Mouse (Mus musculus) liver, postnatal 0 days (tissue): ENCODE measurements at regions not wholly inside any gene's neighbourhood (a gene's known extent, or its start where the extent isn't known, plus 50 kb on each side); places are given as distances from the start of the nearest gene placed in this dataset.

Source experiments
- ATAC-seq: fragments of 200-750 bp; cut with Nextera tagmentation; 2 replicates; pipeline ENCODE4 v1.8.0; 2017; ENCODE audit warnings: mild to moderate bottlenecking, moderate library complexity
- DNase-seq: peaks from one replicate; pipeline ENCODE4 v3.0.0-alpha.2; 2016
- H3K27ac ChIP-seq: fragments of 300-500 bp; sonication (generic); 2 replicates; pipeline ENCODE4 v1.5.1; 2014; ENCODE audit warnings: antibody characterized with exemption, moderate library complexity, mild to moderate bottlenecking, low read depth
- H3K27me3 ChIP-seq: fragments of 300-500 bp; sonication (generic); 2 replicates; pipeline ENCODE4 v1.6.1; 2014; ENCODE audit warnings: low read length, control low read depth, mixed read lengths; ENCODE audit not compliant: insufficient read depth
- H3K36me3 ChIP-seq: fragments of 300-500 bp; sonication (generic); replicated peaks from 2 replicates; pipeline ENCODE4 v1.6.1; 2014; ENCODE audit warnings: mild to moderate bottlenecking, control low read depth, low read length, moderate library complexity, mixed read lengths; ENCODE audit not compliant: insufficient read depth
- H3K4me1 ChIP-seq: fragments of 300-500 bp; sonication (generic); 2 replicates; pipeline ENCODE4 v1.6.1; 2014; ENCODE audit warnings: antibody characterized with exemption, mild to moderate bottlenecking, control low read depth; ENCODE audit not compliant: insufficient read depth
- H3K4me2 ChIP-seq: fragments of 300-500 bp; sonication (generic); 2 replicates; pipeline ENCODE4 v1.6.1; 2014; ENCODE audit warnings: low read depth, mild to moderate bottlenecking, low read length, moderate library complexity, mixed read lengths
- H3K4me3 ChIP-seq: fragments of 300-500 bp; sonication (generic); 2 replicates; pipeline ENCODE4 v1.5.1; 2014; ENCODE audit warnings: low read depth, low read length
- H3K9ac ChIP-seq: fragments of 300-500 bp; sonication (generic); replicated peaks from 2 replicates; pipeline ENCODE4 v1.6.1; 2014; ENCODE audit warnings: mild to moderate bottlenecking, moderate library complexity
- H3K9me3 ChIP-seq: fragments of 300-500 bp; sonication (generic); 2 replicates; pipeline ENCODE4 v1.6.1; 2016; ENCODE audit warnings: mild to moderate bottlenecking, control low read depth, low read length, mixed read lengths
- CTCF ChIP-seq: sonication (generic); IDR thresholded peaks from 2 replicates; pipeline ENCODE4 v1.5.1; 2016; ENCODE audit warnings: antibody characterized with exemption, low read depth
- EP300 ChIP-seq: IDR thresholded peaks from 2 replicates; pipeline ENCODE4 v1.6.1; 2016; ENCODE audit warnings: antibody characterized with exemption, low read depth, mild to moderate bottlenecking
- WGBS: fragments of 180-500 bp; shearing (Covaris S2); extraction: QIAGEN DNeasy Blood & Tissue Kit; methylation state at CpG from one replicate; pipeline ENCODE4 v1.1.7; 2014; ENCODE audit not compliant: insufficient replicate concordance; 5-methylcytosine and 5-hydroxymethylcytosine counted together

DNA sequence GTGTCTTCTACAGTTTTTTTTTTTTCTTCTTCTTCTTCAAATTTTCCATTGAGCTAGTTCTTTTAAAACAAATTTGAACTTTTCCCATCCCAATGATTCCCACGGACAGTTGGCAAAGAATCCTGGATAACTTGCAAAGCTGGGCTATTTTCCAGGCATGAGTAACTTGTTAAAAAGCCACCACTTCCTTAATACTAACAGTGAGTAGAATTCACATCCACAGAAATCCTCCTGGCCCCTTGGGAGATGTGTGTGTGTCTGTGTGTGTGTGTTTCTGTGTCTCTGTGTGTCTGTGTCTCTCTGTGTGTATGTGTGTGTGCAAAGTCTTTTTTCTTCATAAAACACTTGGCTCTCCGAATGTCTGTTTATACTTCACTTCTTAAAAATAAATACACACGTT, 259.0 kb downstream of the Gm10295 start:
- Histone ChIP-seq H3K27me3 (no peaks in the 10 kb centered on the region), H3K27ac (0 out of 2 replicates have a peak overlapping the region, but pooled peaks have one; percentile 12), H3K9ac (no peak overlapping the region), H3K9me3 (no peaks in the 10 kb centered on the region), H3K4me2 (no peak overlapping the region), H3K4me3 (no peak overlapping the region), H3K36me3 (no peaks in the 10 kb centered on the region), H3K4me1 (no peaks in the 10 kb centered on the region)
- DNase-seq, result no peak
- no peak for ATAC-seq
- 54% methylated on average over 3 of the region's 3 CpGs for WGBS
- TF ChIP-seq CTCF (no peak), EP300 (no peak)

DNA sequence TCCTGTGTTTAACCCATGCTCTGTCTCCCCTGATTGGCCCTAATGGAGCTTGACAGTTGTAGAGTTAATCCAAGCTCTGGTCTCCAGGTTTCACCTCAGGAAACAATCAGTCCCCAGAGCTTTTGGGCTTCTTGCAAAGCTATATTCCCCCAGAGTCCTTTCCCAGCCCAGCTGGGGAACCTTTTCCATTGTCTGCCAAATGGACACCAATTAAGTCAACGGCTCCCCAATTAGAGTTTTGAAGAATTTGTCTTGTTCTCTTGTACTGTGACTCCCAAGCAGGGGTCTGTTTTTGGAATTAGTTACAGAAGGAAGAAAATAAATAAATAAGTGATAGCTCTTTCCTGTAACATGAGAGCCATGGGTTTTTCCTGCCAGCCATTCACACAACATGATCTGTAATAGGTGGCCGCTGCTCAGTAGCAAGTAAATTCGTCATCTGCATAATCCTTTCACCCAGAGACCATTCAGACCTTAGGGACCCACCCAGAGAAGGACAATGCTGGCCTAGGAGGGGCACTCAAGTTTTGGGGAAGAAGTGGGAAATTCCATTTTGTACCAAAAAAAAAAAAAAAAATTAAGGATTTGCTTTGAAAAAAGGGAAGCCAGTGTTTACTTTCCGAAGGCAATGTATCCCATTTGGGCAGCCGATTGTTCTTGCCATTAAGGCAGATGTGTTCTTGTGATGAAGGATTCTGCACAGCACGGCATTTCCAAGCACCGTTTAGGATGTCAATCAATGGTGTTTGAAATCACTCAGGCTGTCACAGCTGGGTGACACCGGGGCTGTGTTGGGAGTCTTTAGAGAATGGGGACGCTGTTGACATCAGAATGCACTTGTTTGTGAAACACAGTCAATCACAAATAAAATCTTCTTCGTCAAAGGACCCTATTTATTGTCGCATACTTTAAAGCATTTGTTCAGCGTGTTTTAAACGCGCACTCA, 286.6 kb downstream of the Gm10295 start:
- H3K4me3 ChIP-seq, result no peak overlapping the region
- H3K4me1 ChIP-seq, result no peaks in the 10 kb centered on the region
- DNase-seq (no peak), ATAC-seq (no peak)
- no peak overlapping the region for H3K9ac ChIP-seq
- 32% methylated on average over 14 of the region's 14 CpGs for WGBS
- H3K4me2 ChIP-seq, result no peak overlapping the region
- TF ChIP-seq CTCF, result no peak
- no peak for TF ChIP-seq EP300
- no peaks in the 10 kb centered on the region for H3K9me3 ChIP-seq
- H3K27me3 ChIP-seq, result no peaks in the 10 kb centered on the region
- no peaks in the 10 kb centered on the region for H3K36me3 ChIP-seq
- no peak overlapping the region for H3K27ac ChIP-seq

DNA sequence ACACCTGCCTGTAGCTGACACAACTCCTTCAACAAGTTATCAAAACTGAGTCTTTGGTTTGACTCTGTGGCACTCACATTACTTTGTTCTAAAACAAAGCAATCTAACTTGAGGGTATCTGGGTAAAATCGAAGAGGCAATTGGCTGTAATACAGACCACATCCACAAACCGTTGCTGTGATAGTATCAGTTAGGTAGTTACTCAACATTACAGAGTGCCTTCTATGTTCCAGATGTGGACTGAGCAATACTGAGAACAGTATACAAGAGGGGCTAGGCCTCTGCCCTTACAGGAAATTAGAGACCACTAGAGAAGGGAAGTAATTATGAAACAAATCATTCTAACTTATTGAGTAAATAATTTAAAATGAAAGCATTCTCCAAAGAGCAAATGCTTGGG, 300.5 kb downstream of the Gm10295 start:
- DNase-seq (no peak), ATAC-seq (no peak)
- H3K9me3 ChIP-seq, result no peaks in the 10 kb centered on the region
- no peak for TF ChIP-seq CTCF
- TF ChIP-seq EP300, result no peak
- no peak overlapping the region for H3K4me3 ChIP-seq
- H3K4me2 ChIP-seq, result no peak overlapping the region
- no peaks in the 10 kb centered on the region for H3K27me3 ChIP-seq
- no peaks in the 10 kb centered on the region for H3K4me1 ChIP-seq
- WGBS, result 50% methylated on average over 2 of the region's 2 CpGs
- H3K36me3 ChIP-seq, result no peaks in the 10 kb centered on the region
- H3K27ac ChIP-seq, result no peak overlapping the region
- H3K9ac ChIP-seq, result no peak overlapping the region

DNA sequence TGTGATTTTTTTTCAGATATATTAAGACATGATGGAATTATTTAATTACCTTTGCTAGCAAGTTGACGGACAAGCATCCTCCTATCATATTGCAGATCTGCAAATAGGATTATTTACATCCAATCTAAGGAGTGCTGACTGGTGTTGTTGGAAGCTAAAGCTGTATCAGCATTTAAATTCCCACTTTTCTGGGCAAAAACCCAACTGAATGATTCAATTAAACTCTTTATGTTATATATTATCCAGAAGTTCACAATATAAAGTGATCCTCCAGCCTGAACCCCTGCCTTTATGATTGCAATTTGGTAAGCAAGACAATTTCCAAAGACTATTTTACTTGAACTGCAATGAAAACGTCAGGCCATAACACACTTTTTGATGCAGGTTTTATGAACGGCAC, 304.1 kb downstream of the Gm10295 start:
- Histone ChIP-seq H3K27ac (no peak overlapping the region), H3K4me3 (no peak overlapping the region), H3K27me3 (no peaks in the 10 kb centered on the region), H3K9ac (no peak overlapping the region), H3K36me3 (no peaks in the 10 kb centered on the region), H3K4me1 (no peaks in the 10 kb centered on the region), H3K9me3 (no peaks in the 10 kb centered on the region), H3K4me2 (no peak overlapping the region)
- TF ChIP-seq CTCF (no peak), EP300 (no peak)
- DNase-seq, result no peak
- no peak for ATAC-seq
- WGBS, result 73% methylated on average over 3 of the region's 3 CpGs

DNA sequence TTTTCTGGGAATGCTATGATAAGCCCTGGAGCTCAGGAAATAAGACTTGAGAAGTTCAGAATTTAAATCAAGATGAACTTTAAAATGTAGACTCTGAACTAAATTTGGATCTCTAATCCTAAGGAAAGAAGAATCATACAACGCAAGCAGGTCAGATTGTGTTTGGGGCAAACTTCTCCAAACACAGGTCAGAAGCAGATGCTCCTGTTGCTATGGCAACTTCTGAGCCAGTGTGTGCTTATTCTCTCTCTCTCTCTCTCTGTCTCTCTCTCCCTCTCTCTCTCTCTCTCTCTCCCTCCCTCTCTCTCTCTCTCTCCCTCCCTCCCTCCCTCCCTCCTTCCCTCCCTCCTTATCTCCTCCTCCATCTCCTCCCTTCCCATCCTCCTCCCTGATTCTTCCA, 304.7 kb downstream of the Gm10295 start:
- no peaks in the 10 kb centered on the region for H3K36me3 ChIP-seq
- no peak overlapping the region for H3K27ac ChIP-seq
- no peak overlapping the region for H3K4me3 ChIP-seq
- no peak for TF ChIP-seq EP300
- no peak for TF ChIP-seq CTCF
- H3K4me1 ChIP-seq, result no peaks in the 10 kb centered on the region
- H3K4me2 ChIP-seq, result no peak overlapping the region
- H3K9ac ChIP-seq, result no peak overlapping the region
- ATAC-seq (no peak), DNase-seq (no peak)
- H3K9me3 ChIP-seq, result no peaks in the 10 kb centered on the region
- 48% methylated on average over 1 of the region's 1 CpGs for WGBS
- H3K27me3 ChIP-seq, result no peaks in the 10 kb centered on the region

DNA sequence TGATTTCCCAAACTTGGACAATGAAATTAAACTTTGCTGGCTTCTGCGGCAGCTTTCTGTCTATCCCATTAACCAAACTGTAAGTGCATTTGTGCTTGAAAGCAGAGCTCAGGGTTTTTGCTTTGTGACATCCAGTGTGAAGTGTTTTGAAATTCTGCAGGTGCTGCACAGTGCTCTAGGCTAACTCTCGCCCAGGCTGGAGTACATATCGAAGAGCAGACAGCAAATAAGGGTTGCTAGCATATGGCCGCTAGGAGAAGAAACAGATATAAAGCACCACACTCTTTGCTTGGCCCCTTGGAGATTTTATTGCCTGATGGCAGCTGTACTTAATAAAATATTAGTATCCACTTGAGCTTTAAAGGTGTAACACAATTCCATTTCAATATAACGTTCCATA, 307.5 kb downstream of the Gm10295 start:
- DNase-seq (no peak), ATAC-seq (no peak)
- Histone ChIP-seq H3K9ac (no peak overlapping the region), H3K36me3 (no peaks in the 10 kb centered on the region), H3K9me3 (no peaks in the 10 kb centered on the region), H3K27me3 (no peaks in the 10 kb centered on the region), H3K4me3 (no peak overlapping the region), H3K27ac (no peak overlapping the region), H3K4me2 (no peak overlapping the region), H3K4me1 (no peaks in the 10 kb centered on the region)
- WGBS, result 79% methylated on average over 5 of the region's 5 CpGs
- TF ChIP-seq CTCF (no peak), EP300 (no peak)
